Mouse (Mus musculus): ENCODE data around the gene Ric1. TPM values are rescaled to one million over a fixed set of nuclear protein-coding genes. Genes with fewer than 3 reads are reported as not detected.

Gene Ric1
- polyA plus RNA-seq, 1 experiment from 2014 or later, result 7.6 TPM

- H3K4me2 ChIP-seq, result no peak overlapping the region
- DNase-seq (ENCODE audit: low spot score) (no peak), ATAC-seq (replicated peaks; ENCODE audit: low FRiP score) (no peak)
- H3K9me3 ChIP-seq (ENCODE audit: control insufficient read depth, low read length), result no peaks in the 10 kb centered on the region; the same call in 1 of the 2 replicates
- no peaks in the 10 kb centered on the region for H3K27me3 ChIP-seq (replicated peaks; ENCODE audit: control insufficient read depth, insufficient read depth, low read length)
- no peak overlapping the region for H3K27ac ChIP-seq (ENCODE audit: low read depth, low read length)
- no peak overlapping the region for H3K4me3 ChIP-seq (ENCODE audit: low read depth, low read length)
- no peak overlapping the region for H3K9ac ChIP-seq (ENCODE audit: low read depth, low read length)
- 78% methylated on average over 5 of the region's 5 CpGs for WGBS
- no peaks in the 10 kb centered on the region for H3K4me1 ChIP-seq (replicated peaks; ENCODE audit: control insufficient read depth, insufficient read depth, low read length)
- peaks cover 12% of the 10 kb centered on the region for H3K36me3 ChIP-seq (ENCODE audit: control insufficient read depth, insufficient read depth, low read length)
Observed at GRCm38 (mm10) chr19:29641510-29641909, 119.4 kb downstream of the Ric1 start.

GRCm38 (mm10) chr19:29642211-29642610, 120.1 kb downstream of the Ric1 start:
- H3K36me3 ChIP-seq (ENCODE audit: control insufficient read depth, insufficient read depth, low read length), result peaks cover 9% of the 10 kb centered on the region
- no peak overlapping the region for H3K4me3 ChIP-seq (ENCODE audit: low read depth, low read length)
- H3K4me1 ChIP-seq (replicated peaks; ENCODE audit: control insufficient read depth, insufficient read depth, low read length), result no peaks in the 10 kb centered on the region
- no peak overlapping the region for H3K9ac ChIP-seq (ENCODE audit: low read depth, low read length)
- WGBS, result 65% methylated on average over 6 of the region's 6 CpGs
- no peak overlapping the region for H3K27ac ChIP-seq (ENCODE audit: low read depth, low read length)
- no peak for DNase-seq (ENCODE audit: low spot score)
- H3K27me3 ChIP-seq (replicated peaks; ENCODE audit: control insufficient read depth, insufficient read depth, low read length), result no peaks in the 10 kb centered on the region
- no peak for ATAC-seq (replicated peaks; ENCODE audit: low FRiP score)
- H3K9me3 ChIP-seq (ENCODE audit: control insufficient read depth, low read length), result no peaks in the 10 kb centered on the region; the same call in 1 of the 2 replicates
- no peak overlapping the region for H3K4me2 ChIP-seq

GRCm38 (mm10) chr19:29643194-29643922, 121.3 kb downstream of the Ric1 start:
- Histone ChIP-seq H3K9me3 (ENCODE audit: control insufficient read depth, low read length) (no peaks in the 10 kb centered on the region; the same call in 1 of the 2 replicates), H3K9ac (ENCODE audit: low read depth, low read length) (no peak overlapping the region), H3K4me2 (no peak overlapping the region), H3K36me3 (ENCODE audit: control insufficient read depth, insufficient read depth, low read length) (peaks cover 9% of the 10 kb centered on the region), H3K4me3 (ENCODE audit: low read depth, low read length) (no peak overlapping the region), H3K27ac (ENCODE audit: low read depth, low read length) (no peak overlapping the region), H3K27me3 (replicated peaks; ENCODE audit: control insufficient read depth, insufficient read depth, low read length) (no peaks in the 10 kb centered on the region), H3K4me1 (replicated peaks; ENCODE audit: control insufficient read depth, insufficient read depth, low read length) (no peaks in the 10 kb centered on the region)
- 83% methylated on average over 11 of the region's 11 CpGs for WGBS
- no peak for ATAC-seq (replicated peaks; ENCODE audit: low FRiP score)
- no peak for DNase-seq (ENCODE audit: low spot score)

- Histone ChIP-seq H3K27me3 (replicated peaks; ENCODE audit: control insufficient read depth, insufficient read depth, low read length) (no peaks in the 10 kb centered on the region), H3K4me2 (no peak overlapping the region), H3K4me3 (ENCODE audit: low read depth, low read length) (no peak overlapping the region), H3K9me3 (ENCODE audit: control insufficient read depth, low read length) (no peaks in the 10 kb centered on the region; the same call in 1 of the 2 replicates), H3K36me3 (ENCODE audit: control insufficient read depth, insufficient read depth, low read length) (peaks cover 9% of the 10 kb centered on the region), H3K9ac (ENCODE audit: low read depth, low read length) (no peak overlapping the region), H3K27ac (ENCODE audit: low read depth, low read length) (no peak overlapping the region), H3K4me1 (replicated peaks; ENCODE audit: control insufficient read depth, insufficient read depth, low read length) (peaks cover 12% of the 10 kb centered on the region)
- no peak for ATAC-seq (replicated peaks; ENCODE audit: low FRiP score)
- WGBS, result 93% methylated on average over 6 of the region's 6 CpGs
- DNase-seq (ENCODE audit: low spot score), result no peak
Observed at GRCm38 (mm10) chr19:29644747-29645146, 122.7 kb downstream of the Ric1 start.

- no peaks in the 10 kb centered on the region; the same call in 1 of the 2 replicates for H3K9me3 ChIP-seq (ENCODE audit: control insufficient read depth, low read length)
- peak within 1 kb of the TSS; percentile 70 for H3K27ac ChIP-seq (ENCODE audit: low read depth, low read length)
- peak within 1 kb of the TSS; percentile 78 for H3K4me3 ChIP-seq (ENCODE audit: low read depth, low read length)
- DNase-seq (ENCODE audit: low spot score) (peak; percentile 92), ATAC-seq (replicated peaks; ENCODE audit: low FRiP score) (peak; percentile 87)
- H3K4me1 ChIP-seq (replicated peaks; ENCODE audit: control insufficient read depth, insufficient read depth, low read length), result peaks cover 17% of the 10 kb centered on the region
- peaks cover 9% of the 10 kb centered on the region for H3K36me3 ChIP-seq (ENCODE audit: control insufficient read depth, insufficient read depth, low read length)
- under 1% methylated on average over 90 of the region's 90 CpGs for WGBS
- peak within 1 kb of the TSS; percentile 82 for H3K9ac ChIP-seq (ENCODE audit: low read depth, low read length)
- no peaks in the 10 kb centered on the region for H3K27me3 ChIP-seq (replicated peaks; ENCODE audit: control insufficient read depth, insufficient read depth, low read length)
- peak within 1 kb of the TSS; percentile 66 for H3K4me2 ChIP-seq
Observed at GRCm38 (mm10) chr19:29647651-29648549, 125.8 kb downstream of the Ric1 start, which contains the start of gene Ermp1. Gene Ermp1 (minus strand): TSS chr19:29648415.

GRCm38 (mm10) chr19:29648550-29648914, 126.5 kb downstream of the Ric1 start:
- H3K27ac ChIP-seq (ENCODE audit: low read depth, low read length), result no peak overlapping the region
- ATAC-seq (replicated peaks; ENCODE audit: low FRiP score) (no peak), DNase-seq (ENCODE audit: low spot score) (no peak)
- peak overlapping the region; percentile 66 for H3K4me2 ChIP-seq
- H3K9ac ChIP-seq (ENCODE audit: low read depth, low read length), result no peak overlapping the region
- H3K4me1 ChIP-seq (replicated peaks; ENCODE audit: control insufficient read depth, insufficient read depth, low read length), result peaks cover 17% of the 10 kb centered on the region
- H3K27me3 ChIP-seq (replicated peaks; ENCODE audit: control insufficient read depth, insufficient read depth, low read length), result no peaks in the 10 kb centered on the region
- WGBS, result 31% methylated on average over 4 of the region's 4 CpGs
- peaks cover 9% of the 10 kb centered on the region for H3K36me3 ChIP-seq (ENCODE audit: control insufficient read depth, insufficient read depth, low read length)
- peak overlapping the region; percentile 78; the same call in 1 of the 2 replicates for H3K4me3 ChIP-seq (ENCODE audit: low read depth, low read length)
- H3K9me3 ChIP-seq (ENCODE audit: control insufficient read depth, low read length), result no peaks in the 10 kb centered on the region; the same call in 1 of the 2 replicates

- WGBS, result 70% methylated on average over 1 of the region's 1 CpGs
- Histone ChIP-seq H3K4me1 (replicated peaks; ENCODE audit: control insufficient read depth, insufficient read depth, low read length) (peaks cover 17% of the 10 kb centered on the region), H3K36me3 (ENCODE audit: control insufficient read depth, insufficient read depth, low read length) (peaks cover 8% of the 10 kb centered on the region), H3K9me3 (ENCODE audit: control insufficient read depth, low read length) (no peaks in the 10 kb centered on the region; the same call in 1 of the 2 replicates), H3K9ac (ENCODE audit: low read depth, low read length) (no peak overlapping the region), H3K27me3 (replicated peaks; ENCODE audit: control insufficient read depth, insufficient read depth, low read length) (no peaks in the 10 kb centered on the region), H3K4me3 (ENCODE audit: low read depth, low read length) (no peak overlapping the region), H3K4me2 (peak overlapping the region; percentile 10; the same call in 1 of the 2 replicates), H3K27ac (ENCODE audit: low read depth, low read length) (no peak overlapping the region)
- ATAC-seq (replicated peaks; ENCODE audit: low FRiP score) (peak; percentile 76), DNase-seq (ENCODE audit: low spot score) (no peak)
Observed at GRCm38 (mm10) chr19:29649683-29650082, 127.6 kb downstream of the Ric1 start.

GRCm38 (mm10) chr19:29653768-29654265, 131.7 kb downstream of the Ric1 start:
- WGBS, result 81% methylated on average over 9 of the region's 9 CpGs
- H3K27ac ChIP-seq (ENCODE audit: low read depth, low read length), result no peak overlapping the region
- H3K4me3 ChIP-seq (ENCODE audit: low read depth, low read length), result no peak overlapping the region
- no peaks in the 10 kb centered on the region for H3K36me3 ChIP-seq (ENCODE audit: control insufficient read depth, insufficient read depth, low read length)
- H3K9me3 ChIP-seq (ENCODE audit: control insufficient read depth, low read length), result no peaks in the 10 kb centered on the region
- H3K4me1 ChIP-seq (replicated peaks; ENCODE audit: control insufficient read depth, insufficient read depth, low read length), result peaks cover 13% of the 10 kb centered on the region
- ATAC-seq (replicated peaks; ENCODE audit: low FRiP score), result no peak
- no peaks in the 10 kb centered on the region for H3K27me3 ChIP-seq (replicated peaks; ENCODE audit: control insufficient read depth, insufficient read depth, low read length)
- H3K4me2 ChIP-seq, result no peak overlapping the region
- no peak for DNase-seq (ENCODE audit: low spot score)
- H3K9ac ChIP-seq (ENCODE audit: low read depth, low read length), result no peak overlapping the region

Data from liver, embryonic 11.5 days (tissue).